Mouse (Mus musculus): ENCODE data around the gene Ecm1.

- TF ChIP-seq CTCF (IDR thresholded peaks at IDR 0.05; ENCODE audit: low read depth) (no peak), EP300 (IDR thresholded peaks at IDR 0.05; ENCODE audit: low read depth) (no peak)
Observed at GRCm38 (mm10) chr3:95696360-95696759, 43.0 kb downstream of the Ecm1 start.
